Mouse (Mus musculus): ENCODE data around the gene Stxbp3. TPM values are rescaled to one million over a fixed set of nuclear protein-coding genes. Genes with fewer than 3 reads are reported as not detected.

The Stxbp3 gene
- polyA plus RNA-seq, 1 experiment from 2014 or later = 33.8 TPM

DNA sequence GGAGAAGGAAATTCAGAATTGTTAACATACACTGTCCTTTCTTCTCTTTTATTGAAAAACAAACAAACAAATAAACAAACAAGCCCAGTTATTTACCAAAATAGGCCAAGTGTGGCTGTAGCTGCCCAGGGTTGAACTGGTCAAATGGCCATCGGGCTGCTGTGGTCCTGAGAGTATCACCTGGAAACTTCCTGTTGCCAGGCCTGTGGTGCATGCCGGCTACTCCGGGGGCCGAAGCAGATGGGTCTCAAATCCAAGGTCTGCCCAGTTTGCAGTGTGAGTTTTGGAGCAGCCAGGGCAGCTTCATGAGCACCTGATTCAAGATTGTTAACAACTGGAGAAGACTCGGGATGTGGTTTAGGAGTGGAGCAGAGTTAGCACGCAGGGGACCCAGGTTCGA is 74.8 kb downstream of the Stxbp3 start:
- DNase-seq = no peak
- no peak for TF ChIP-seq CTCF (IDR thresholded peaks at IDR 0.05; ENCODE audit: low read depth)
- Histone ChIP-seq H3K27me3 (ENCODE audit: insufficient read depth, low read length) (no peaks in the 10 kb centered on the region), H3K4me2 (no peak overlapping the region), H3K4me3 (ENCODE audit: low read depth, low read length) (no peak overlapping the region), H3K36me3 (ENCODE audit: insufficient read depth) (no peaks in the 10 kb centered on the region), H3K4me1 (ENCODE audit: insufficient read depth) (peaks cover 32% of the 10 kb centered on the region), H3K9ac (no peak overlapping the region), H3K9me3 (ENCODE audit: low read depth, low read length) (no peaks in the 10 kb centered on the region), H3K27ac (ENCODE audit: low read depth) (no peak overlapping the region)
- ATAC-seq (ENCODE audit: insufficient read depth) = no peak
- WGBS = 82% methylated on average over 7 of the region's 7 CpGs

DNA sequence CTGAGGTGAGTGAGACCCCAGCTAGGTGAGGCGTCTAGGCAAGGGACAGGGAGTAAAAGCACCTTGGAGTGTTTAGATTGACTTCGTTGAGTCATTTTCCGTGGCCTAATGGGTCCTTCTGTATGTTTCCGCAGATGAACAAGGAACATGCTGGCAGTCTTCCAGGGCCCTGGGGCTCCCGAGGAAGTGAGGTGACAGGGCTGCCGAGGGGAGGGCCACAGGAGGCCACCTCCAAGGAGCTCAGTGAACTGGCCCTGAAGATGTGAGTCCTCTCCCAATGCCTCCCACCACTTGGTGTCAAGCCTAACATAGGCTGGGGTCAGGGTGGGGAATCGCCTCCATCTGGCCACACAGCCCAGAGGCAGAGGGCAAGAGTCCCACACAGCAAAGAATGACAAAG is 75.3 kb downstream of the Stxbp3 start:
- H3K9me3 ChIP-seq (ENCODE audit: low read depth, low read length) = no peaks in the 10 kb centered on the region
- no peak overlapping the region for H3K27ac ChIP-seq (ENCODE audit: low read depth)

DNA sequence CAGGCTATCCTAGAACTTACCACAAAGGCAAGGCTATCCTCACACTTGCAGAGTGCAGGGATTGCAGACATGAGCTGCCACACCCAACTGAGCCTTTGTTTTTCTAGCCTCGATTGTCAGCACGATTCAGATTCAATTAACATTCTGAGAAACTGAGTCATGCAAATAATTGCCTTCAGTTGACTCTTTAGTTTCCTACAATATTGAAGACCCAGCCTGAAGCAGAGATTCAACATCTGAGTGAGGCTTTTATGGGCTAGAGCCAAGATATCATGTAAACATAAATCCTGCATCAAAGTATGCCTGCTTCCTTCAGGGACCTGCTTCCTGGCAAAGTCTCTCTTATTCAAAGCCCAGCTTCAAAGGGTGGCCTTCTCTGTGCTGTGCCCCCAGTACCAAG is 76.6 kb downstream of the Stxbp3 start:
- H3K9ac ChIP-seq = no peak overlapping the region

More for the DNA sequence above, 75.3 kb downstream of the Stxbp3 start:
- no peak for TF ChIP-seq CTCF (IDR thresholded peaks at IDR 0.05; ENCODE audit: low read depth)
- Histone ChIP-seq H3K9ac (no peak overlapping the region), H3K4me3 (ENCODE audit: low read depth, low read length) (no peak overlapping the region), H3K4me1 (ENCODE audit: insufficient read depth) (peaks cover 33% of the 10 kb centered on the region), H3K36me3 (ENCODE audit: insufficient read depth) (no peaks in the 10 kb centered on the region), H3K27me3 (ENCODE audit: insufficient read depth, low read length) (no peaks in the 10 kb centered on the region), H3K4me2 (no peak overlapping the region)
- WGBS = 23% methylated on average over 7 of the region's 7 CpGs
- DNase-seq (peak; percentile 80), ATAC-seq (ENCODE audit: insufficient read depth) (no peak)

GRCm38 (mm10) chr3:108762597-108763111 is 77.7 kb downstream of the Stxbp3 start:
- DNase-seq (peak; percentile 80), ATAC-seq (ENCODE audit: insufficient read depth) (peak; percentile 88)
- Histone ChIP-seq H3K4me2 (0 out of 2 replicates have a peak overlapping the region, but pooled peaks have one; percentile 8), H3K27me3 (ENCODE audit: insufficient read depth, low read length) (no peaks in the 10 kb centered on the region), H3K9me3 (ENCODE audit: low read depth, low read length) (no peaks in the 10 kb centered on the region), H3K4me3 (ENCODE audit: low read depth, low read length) (no peak overlapping the region), H3K4me1 (ENCODE audit: insufficient read depth) (peaks cover 29% of the 10 kb centered on the region), H3K27ac (ENCODE audit: low read depth) (no peak overlapping the region), H3K9ac (no peak overlapping the region), H3K36me3 (ENCODE audit: insufficient read depth) (no peaks in the 10 kb centered on the region)
- TF ChIP-seq CTCF (IDR thresholded peaks at IDR 0.05; ENCODE audit: low read depth) = no peak
- WGBS = 43% methylated on average over 7 of the region's 7 CpGs

More for the DNA sequence above, 76.6 kb downstream of the Stxbp3 start:
- Histone ChIP-seq H3K27me3 (ENCODE audit: insufficient read depth, low read length) (no peaks in the 10 kb centered on the region), H3K27ac (ENCODE audit: low read depth) (no peak overlapping the region), H3K4me2 (no peak overlapping the region), H3K4me3 (ENCODE audit: low read depth, low read length) (no peak overlapping the region), H3K36me3 (ENCODE audit: insufficient read depth) (no peaks in the 10 kb centered on the region), H3K4me1 (ENCODE audit: insufficient read depth) (peaks cover 32% of the 10 kb centered on the region), H3K9me3 (ENCODE audit: low read depth, low read length) (no peaks in the 10 kb centered on the region)
- DNase-seq (peak; percentile 43), ATAC-seq (ENCODE audit: insufficient read depth) (no peak)
- 63% methylated on average over 2 of the region's 2 CpGs for whole genome bisulfite sequencing
- TF ChIP-seq CTCF (IDR thresholded peaks at IDR 0.05; ENCODE audit: low read depth) = no peak

DNA sequence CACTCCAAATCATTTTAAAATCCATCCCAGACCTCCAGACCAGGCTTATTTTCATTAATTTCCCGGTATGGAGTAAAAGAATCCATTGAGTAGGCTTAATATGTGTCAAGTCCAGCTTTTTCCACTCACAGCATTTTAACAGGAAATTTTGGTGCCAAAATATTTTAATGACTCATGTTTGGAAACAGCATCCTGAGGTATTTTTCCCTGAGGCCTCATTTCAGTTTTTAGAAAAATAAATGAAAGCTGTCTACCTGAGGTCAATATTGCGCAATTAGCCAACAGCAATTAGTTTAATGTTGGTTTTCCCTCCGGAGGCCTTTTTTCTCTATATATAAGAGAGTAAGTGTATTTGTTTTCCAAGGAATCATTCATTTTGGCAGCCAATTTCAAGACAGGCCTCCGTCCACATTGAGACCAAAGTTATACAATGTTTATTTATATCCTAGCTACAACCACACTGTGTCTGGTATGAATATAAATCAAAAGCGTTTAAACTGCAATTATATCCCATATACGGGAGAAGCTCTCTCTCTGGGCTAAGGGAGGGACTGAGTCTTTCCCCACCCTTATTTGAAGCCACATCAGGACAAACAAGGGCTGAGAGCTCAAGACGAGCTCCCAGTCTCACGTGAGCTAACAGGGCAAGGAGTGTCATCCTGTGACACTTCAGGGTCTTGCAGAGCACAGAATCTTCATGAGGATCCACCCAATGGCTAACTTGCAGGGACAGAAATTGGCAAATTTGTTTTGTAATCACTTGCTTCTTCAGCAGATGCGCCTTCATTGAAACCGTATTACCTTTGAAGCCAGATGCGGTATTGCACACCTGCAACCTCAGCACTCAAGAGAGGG is 80.5 kb downstream of the Stxbp3 start:
- no peaks in the 10 kb centered on the region for H3K27me3 ChIP-seq (ENCODE audit: insufficient read depth, low read length)
- DNase-seq (peak; percentile 77), ATAC-seq (ENCODE audit: insufficient read depth) (peak; percentile 53)
- H3K4me1 ChIP-seq (ENCODE audit: insufficient read depth) = peaks cover 24% of the 10 kb centered on the region
- no peak overlapping the region for H3K27ac ChIP-seq (ENCODE audit: low read depth)
- WGBS = 47% methylated on average over 11 of the region's 11 CpGs
- no peak for TF ChIP-seq CTCF (IDR thresholded peaks at IDR 0.05; ENCODE audit: low read depth)
- no peaks in the 10 kb centered on the region for H3K36me3 ChIP-seq (ENCODE audit: insufficient read depth)
- no peak overlapping the region for H3K4me2 ChIP-seq
- no peak overlapping the region for H3K9ac ChIP-seq
- H3K9me3 ChIP-seq (ENCODE audit: low read depth, low read length) = no peaks in the 10 kb centered on the region
- H3K4me3 ChIP-seq (ENCODE audit: low read depth, low read length) = no peak overlapping the region

GRCm38 (mm10) chr3:108757570-108757969 is 82.8 kb downstream of the Stxbp3 start:
- Histone ChIP-seq H3K9ac (no peak overlapping the region), H3K27ac (ENCODE audit: low read depth) (no peak overlapping the region), H3K4me2 (no peak overlapping the region), H3K27me3 (ENCODE audit: insufficient read depth, low read length) (no peaks in the 10 kb centered on the region), H3K4me3 (ENCODE audit: low read depth, low read length) (no peak overlapping the region), H3K4me1 (ENCODE audit: insufficient read depth) (peaks cover 7% of the 10 kb centered on the region; the same call in 1 of the 2 replicates), H3K9me3 (ENCODE audit: low read depth, low read length) (no peaks in the 10 kb centered on the region), H3K36me3 (ENCODE audit: insufficient read depth) (no peaks in the 10 kb centered on the region)
- DNase-seq (no peak), ATAC-seq (ENCODE audit: insufficient read depth) (no peak)
- no peak for TF ChIP-seq CTCF (IDR thresholded peaks at IDR 0.05; ENCODE audit: low read depth)
- WGBS = 71% methylated on average over 9 of the region's 9 CpGs

DNA sequence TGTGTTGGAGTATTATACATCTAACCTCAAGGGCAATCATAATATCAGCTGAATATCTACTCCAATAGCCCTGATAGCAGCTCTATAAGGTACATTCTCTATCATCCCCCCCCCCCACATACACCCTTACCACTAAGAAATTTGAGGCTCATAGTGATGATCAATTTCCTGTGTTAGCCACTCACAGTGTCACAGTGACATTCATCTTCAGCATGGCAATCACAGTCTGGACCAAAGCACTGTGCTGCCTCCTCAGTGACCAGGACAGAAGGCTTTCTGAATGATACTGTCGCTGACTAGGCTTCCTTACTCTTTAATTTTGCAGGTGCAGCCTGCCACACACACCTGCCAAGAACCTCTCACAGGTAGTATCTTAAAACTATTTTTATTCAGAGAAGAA is 84.2 kb downstream of the Stxbp3 start:
- ATAC-seq (ENCODE audit: insufficient read depth) = no peak

More for the DNA sequence above, 84.2 kb downstream of the Stxbp3 start:
- no peak for DNase-seq
- 68% methylated on average over 1 of the region's 1 CpGs for WGBS
- Histone ChIP-seq H3K36me3 (ENCODE audit: insufficient read depth) (no peaks in the 10 kb centered on the region), H3K9ac (no peak overlapping the region), H3K27me3 (ENCODE audit: insufficient read depth, low read length) (no peaks in the 10 kb centered on the region), H3K9me3 (ENCODE audit: low read depth, low read length) (no peaks in the 10 kb centered on the region), H3K4me3 (ENCODE audit: low read depth, low read length) (no peak overlapping the region), H3K4me1 (ENCODE audit: insufficient read depth) (0 out of 2 replicates have a peak, but pooled peaks cover 5% of the 10 kb centered on the region), H3K27ac (ENCODE audit: low read depth) (no peak overlapping the region), H3K4me2 (no peak overlapping the region)
- TF ChIP-seq CTCF (IDR thresholded peaks at IDR 0.05; ENCODE audit: low read depth) = no peak

Measured in lung, embryonic 14.5 days (tissue).